Mouse (Mus musculus) testis, adult 2 months (tissue): Measurements from ENCODE around the gene Dnm3.

Experiments
- CTCF ChIP-seq: fragments of 200-500 bp; IDR thresholded peaks from 2 replicates; pipeline ENCODE4 v1.5.1; 2012; ENCODE audit warnings: low read depth, mild to moderate bottlenecking, inconsistent platforms, low read length, moderate library complexity; ENCODE audit not compliant: control insufficient read depth, insufficient read depth, insufficient replicate concordance
- POLR2A ChIP-seq: fragments of 200-500 bp; IDR thresholded peaks from 2 replicates; pipeline ENCODE4 v1.6.1; 2012; ENCODE audit warnings: low read depth, mild to moderate bottlenecking, inconsistent platforms, low read length, moderate library complexity; ENCODE audit not compliant: control insufficient read depth

GRCm38 (mm10) chr1:162388442-162389165, 89.2 kb downstream of the Dnm3 start:
- TF ChIP-seq CTCF (no peak), POLR2A (no peak)
